Mouse (Mus musculus) MEL (cell line): ENCODE data around the gene Zmat5. TPM values are rescaled to one million over a fixed set of nuclear protein-coding genes. Genes with fewer than 3 reads are reported as not detected.

Source experiments
- DNase-seq: peaks from one replicate; pipeline ENCODE4 v3.0.0; 2011; ENCODE audit warnings: low read depth, low spot score
- H3K27ac ChIP-seq: 2 replicates; pipeline ENCODE4 v1.5.1; 2012; ENCODE audit warnings: low read depth, mild to moderate bottlenecking, control low read depth, low read length, moderate library complexity; ENCODE audit not compliant: control insufficient read depth
- H3K27me3 ChIP-seq, 2 experiments: fragments of 150-350 bp in 1 of 2; sonication (generic) in 1 of 2; 2 replicates each; pipeline ENCODE4 v1.6.1; 2012; ENCODE audit warnings: low read length in 2 of 2, mild to moderate bottlenecking in 2 of 2, improper control_type of control experiment in 1 of 2, moderate library complexity in 1 of 2; ENCODE audit not compliant: insufficient read depth in 2 of 2, control insufficient read depth in 1 of 2
- H3K36me3 ChIP-seq, 2 experiments: 2 replicates each; pipeline ENCODE4 v1.6.1; 2012 to 2014; ENCODE audit warnings: low read length in 2 of 2, improper control_type of control experiment in 1 of 2, inconsistent platforms in 1 of 2, mild to moderate bottlenecking in 1 of 2; ENCODE audit not compliant: insufficient read depth in 2 of 2, control insufficient read depth in 1 of 2
- H3K4me1 ChIP-seq, 2 experiments: fragments of 150-350 bp in 1 of 2; sonication (generic) in 1 of 2; 2 replicates each; pipeline ENCODE4 v1.6.1; 2012; ENCODE audit warnings: low read length in 2 of 2, improper control_type of control experiment in 1 of 2, mild to moderate bottlenecking in 1 of 2; ENCODE audit not compliant: insufficient read depth in 2 of 2, control insufficient read depth in 1 of 2
- H3K4me3 ChIP-seq, 2 experiments: fragments of 150-350 bp in 1 of 2; sonication (generic) in 1 of 2; 2 replicates each; pipeline ENCODE4 v1.5.1; 2012; ENCODE audit warnings: low read depth in 2 of 2, low read length in 2 of 2, mild to moderate bottlenecking in 2 of 2, moderate library complexity in 2 of 2, control low read depth in 1 of 2, improper control_type of control experiment in 1 of 2; ENCODE audit not compliant: control insufficient read depth in 1 of 2, insufficient read depth in 1 of 2
- H3K79me2 ChIP-seq: 2 replicates; pipeline ENCODE4 v1.6.1; 2012; ENCODE audit warnings: mild to moderate bottlenecking, low read length, moderate library complexity; ENCODE audit not compliant: control insufficient read depth, poor library complexity, insufficient read depth
- H3K9ac ChIP-seq: 2 replicates; pipeline ENCODE4 v1.6.1; 2012; ENCODE audit warnings: low read depth, mild to moderate bottlenecking, control low read depth, low read length, moderate library complexity; ENCODE audit not compliant: control insufficient read depth, poor library complexity, severe bottlenecking
- H3K9me3 ChIP-seq: fragments of 150-350 bp; sonication (generic); replicated peaks from 2 replicates; pipeline ENCODE4 v1.6.1; 2012; ENCODE audit warnings: mild to moderate bottlenecking, low read length, improper control_type of control experiment, moderate library complexity; ENCODE audit not compliant: insufficient read depth
- CHD1 ChIP-seq: IDR thresholded peaks from 2 replicates; pipeline ENCODE4 v1.6.1; 2012; ENCODE audit warnings: low read depth, mild to moderate bottlenecking, inconsistent platforms, low read length, improper control_type of control experiment
- CHD2 ChIP-seq: IDR thresholded peaks from 2 replicates; pipeline ENCODE4 v1.6.1; 2011; ENCODE audit warnings: low read length, improper control_type of control experiment
- CTCF ChIP-seq, 3 experiments: IDR thresholded peaks in 2 of 3; conservative IDR thresholded peaks in 1 of 3; 2 replicates each; pipeline ENCODE4 v1.5.1; 2011 to 2012; ENCODE audit warnings: low read length in 3 of 3, low read depth in 2 of 3, mild to moderate bottlenecking in 2 of 3, improper control_type of control experiment in 1 of 3, inconsistent platforms in 1 of 3, mixed read lengths in 1 of 3, moderate library complexity in 1 of 3; ENCODE audit not compliant: control insufficient read depth in 1 of 3, insufficient read depth in 1 of 3, poor library complexity in 1 of 3, severe bottlenecking in 1 of 3
- ELF1 ChIP-seq: IDR thresholded peaks from 2 replicates; pipeline ENCODE4 v1.6.1; 2014; ENCODE audit warnings: low read depth, mild to moderate bottlenecking, inconsistent platforms, low read length, improper control_type of control experiment, moderate library complexity
- EP300 ChIP-seq, 2 experiments: IDR thresholded peaks; 2 replicates each; pipeline ENCODE4 v1.6.1; 2011; ENCODE audit warnings: improper control_type of control experiment in 2 of 2, low read length in 2 of 2, low read depth in 1 of 2, mild to moderate bottlenecking in 1 of 2
- ETS1 ChIP-seq: IDR thresholded peaks from 2 replicates; pipeline ENCODE4 v1.6.1; 2012; ENCODE audit warnings: low read depth, mild to moderate bottlenecking, inconsistent platforms, low read length, improper control_type of control experiment, moderate library complexity
- GABPA ChIP-seq: IDR thresholded peaks from 2 replicates; pipeline ENCODE4 v1.6.1; 2012; ENCODE audit warnings: low read depth, mild to moderate bottlenecking, inconsistent platforms, low read length, improper control_type of control experiment, moderate library complexity
- GATA1 ChIP-seq: IDR thresholded peaks from 2 replicates; pipeline ENCODE4 v1.6.1; 2011; ENCODE audit warnings: low read depth, low read length, improper control_type of control experiment
- HCFC1 ChIP-seq: IDR thresholded peaks from 2 replicates; pipeline ENCODE4 v1.6.1; 2012; ENCODE audit warnings: low read depth, mild to moderate bottlenecking, inconsistent platforms, low read length, improper control_type of control experiment, moderate library complexity
- MAFK ChIP-seq: IDR thresholded peaks from 2 replicates; pipeline ENCODE4 v1.6.1; 2011; ENCODE audit warnings: low read depth, mild to moderate bottlenecking, low read length, improper control_type of control experiment, borderline replicate concordance
- MAX ChIP-seq: IDR thresholded peaks from 2 replicates; pipeline ENCODE4 v1.6.1; 2011; ENCODE audit warnings: low read length, improper control_type of control experiment
- MEF2A ChIP-seq: IDR thresholded peaks from 2 replicates; pipeline ENCODE4 v1.6.1; 2014; ENCODE audit warnings: low read depth, mild to moderate bottlenecking, inconsistent platforms, low read length, improper control_type of control experiment; ENCODE audit not compliant: poor library complexity, insufficient replicate concordance, severe bottlenecking; ENCODE audit errors: extremely low read depth
- MYB ChIP-seq: IDR thresholded peaks from 2 replicates; pipeline ENCODE4 v1.6.1; 2011; ENCODE audit warnings: mild to moderate bottlenecking, low read depth, low read length, improper control_type of control experiment
- NRF1 ChIP-seq: IDR thresholded peaks from 2 replicates; pipeline ENCODE4 v1.6.1; 2014; ENCODE audit warnings: low read depth, mild to moderate bottlenecking, inconsistent platforms, low read length, improper control_type of control experiment, moderate library complexity; ENCODE audit not compliant: poor library complexity, insufficient read depth, severe bottlenecking
- POLR2A ChIP-seq, 2 experiments: IDR thresholded peaks; 2 replicates each; pipeline ENCODE4 v1.6.1; 2011 to 2012; ENCODE audit warnings: low read length in 2 of 2, mild to moderate bottlenecking in 2 of 2, control low read depth in 1 of 2, improper control_type of control experiment in 1 of 2, low read depth in 1 of 2, moderate library complexity in 1 of 2; ENCODE audit not compliant: control insufficient read depth in 1 of 2, insufficient read depth in 1 of 2, poor library complexity in 1 of 2
- RCOR1 ChIP-seq: IDR thresholded peaks from 2 replicates; pipeline ENCODE4 v1.6.1; 2012; ENCODE audit warnings: low read depth, mild to moderate bottlenecking, inconsistent platforms, low read length, improper control_type of control experiment
- SMC3 ChIP-seq: IDR thresholded peaks from 2 replicates; pipeline ENCODE4 v1.6.1; 2011; ENCODE audit warnings: low read depth, low read length, improper control_type of control experiment
- USF2 ChIP-seq, 2 experiments: IDR thresholded peaks; 2 replicates each; pipeline ENCODE4 v1.6.1; 2011 to 2012; ENCODE audit warnings: improper control_type of control experiment in 2 of 2, low read length in 2 of 2, borderline replicate concordance in 1 of 2, inconsistent platforms in 1 of 2, low read depth in 1 of 2, mild to moderate bottlenecking in 1 of 2; ENCODE audit not compliant: insufficient read depth in 1 of 2
- ZC3H11A ChIP-seq: IDR thresholded peaks from 2 replicates; pipeline ENCODE4 v1.6.1; 2012; ENCODE audit warnings: low read depth, mild to moderate bottlenecking, inconsistent platforms, low read length, improper control_type of control experiment
- ZKSCAN1 ChIP-seq: IDR thresholded peaks from 2 replicates; pipeline ENCODE4 v1.6.1; 2012; ENCODE audit warnings: low read depth, mild to moderate bottlenecking, inconsistent platforms, low read length, improper control_type of control experiment, moderate library complexity
- polyA plus RNA-seq, 2 experiments: library from polyadenylated mRNA; stranded (reverse) in 1 of 2; unstranded in 1 of 2; fragments of >175 nt in 1 of 2; fragments of >200 nt in 1 of 2; gene quantifications; 2 replicates each; pipeline versions ENCODE4 v1.2.1 to v1.2.4; 2012; ENCODE audit warnings: low replicate concordance in 2 of 2, low read depth in 1 of 2; ENCODE audit not compliant: insufficient read length in 2 of 2, insufficient read depth in 1 of 2, missing spikeins in 1 of 2
- total RNA-seq: library from RNA; depleted of rRNA; stranded (reverse); fragments of 300-350 nt; gene quantifications from 2 replicates; pipeline ENCODE4 v1.2.3, GENCODE M21; 2012

Gene Zmat5
- total and polyA plus RNA-seq, 3 experiments = 36.9 to 39.3 TPM; not detected in 1

DNA sequence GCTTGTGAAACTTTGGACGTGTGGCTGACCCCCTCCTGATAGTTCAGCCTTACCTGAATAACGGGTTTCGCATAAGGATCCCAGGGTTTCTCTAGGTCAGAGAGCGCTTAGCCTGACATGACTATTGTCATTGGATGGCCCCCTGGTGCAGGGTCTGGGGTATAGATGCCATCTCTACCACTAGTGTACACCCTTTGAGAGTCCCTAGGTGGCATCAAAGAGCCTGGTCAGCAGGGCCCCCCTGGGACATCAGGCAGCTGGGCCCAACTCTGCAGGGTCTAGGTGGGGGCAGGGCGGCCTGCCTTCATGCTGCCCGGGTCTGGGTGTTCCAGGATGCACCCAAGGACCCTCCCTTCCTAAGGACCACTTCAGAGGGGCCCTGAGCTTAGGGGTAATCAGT, 31.9 kb downstream of the Zmat5 start:
- no peak for TF ChIP-seq MEF2A
- TF ChIP-seq RCOR1 = no peak
- TF ChIP-seq SMC3 = no peak
- TF ChIP-seq CTCF (IDR thresholded peaks at IDR 0.05 in 2 of 3, conservative IDR thresholded peaks at IDR 0.05 in 1 of 3; ENCODE audit: control insufficient read depth in 1 of 3, insufficient read depth in 1 of 3, low read depth in 2 of 3, low read length in 3 of 3, poor library complexity in 1 of 3, severe bottlenecking in 1 of 3) = peak in 1 of 3 experiments; percentile 16; a peak in 2 of 6 replicates
- no peak for TF ChIP-seq NRF1
- TF ChIP-seq, all 39 proteins: peak for 1
- H3K9ac ChIP-seq = no peak overlapping the region
- no peak for DNase-seq

DNA sequence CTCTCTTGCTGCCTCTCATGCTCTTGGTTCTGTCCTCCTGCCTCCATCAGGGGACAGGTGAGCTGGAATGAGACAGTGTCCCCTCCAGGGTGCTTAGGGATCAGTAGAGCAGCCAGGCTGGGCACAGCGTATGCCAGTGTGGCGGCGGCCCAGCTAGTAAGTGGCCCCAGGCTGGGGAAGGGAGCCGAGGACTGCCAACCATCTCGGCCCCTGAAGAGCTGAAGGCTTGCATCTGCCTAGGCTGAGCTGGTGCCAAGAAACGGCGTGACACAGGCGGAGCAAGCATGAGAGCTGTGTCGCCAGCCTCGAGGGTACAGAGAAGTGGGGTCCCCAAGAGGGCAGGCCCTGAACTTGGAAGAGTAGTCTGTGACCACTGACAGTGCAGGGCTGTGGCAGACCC, 33.2 kb downstream of the Zmat5 start:
- TF ChIP-seq ZC3H11A (no peak), NRF1 (no peak), ZKSCAN1 (no peak), MYB (no peak), CHD2 (no peak), MAFK (no peak), CHD1 (no peak), USF2 (IDR thresholded peaks at IDR 0.05; ENCODE audit: borderline replicate concordance in 1 of 2, insufficient read depth in 1 of 2, low read depth in 1 of 2, low read length in 2 of 2) (no peak), HCFC1 (no peak), EP300 (IDR thresholded peaks at IDR 0.05; ENCODE audit: low read depth in 1 of 2, low read length in 2 of 2) (no peak), ETS1 (no peak), MEF2A (no peak), MAX (no peak), ELF1 (no peak), POLR2A (IDR thresholded peaks at IDR 0.05; ENCODE audit: control insufficient read depth in 1 of 2, insufficient read depth in 1 of 2, low read depth in 1 of 2, low read length in 2 of 2, poor library complexity in 1 of 2) (no peak), GATA1 (no peak), GABPA (no peak)
- TF ChIP-seq, all 39 proteins: peak for 0
- Histone ChIP-seq H3K4me1 (no peaks in the 10 kb centered on the region), H3K36me3 (no peaks in the 10 kb centered on the region), H3K79me2 (no peaks in the 10 kb centered on the region), H3K27ac (no peak overlapping the region), H3K9ac (no peak overlapping the region), H3K4me3 (no peak overlapping the region), H3K9me3 (no peaks in the 10 kb centered on the region), H3K27me3 (peaks cover 0 to 2% of the 10 kb centered on the region in 2 experiments; a peak in 1 of 4 replicates)
- DNase-seq = no peak

More for the DNA sequence above, 31.9 kb downstream of the Zmat5 start:
- H3K36me3 ChIP-seq = no peaks in the 10 kb centered on the region
- H3K9me3 ChIP-seq = no peaks in the 10 kb centered on the region
- H3K27ac ChIP-seq = no peak overlapping the region
- no peak overlapping the region for H3K4me3 ChIP-seq
- H3K4me1 ChIP-seq = no peaks in the 10 kb centered on the region
- H3K27me3 ChIP-seq = no peaks in the 10 kb centered on the region
- no peaks in the 10 kb centered on the region for H3K79me2 ChIP-seq
